ENCODE assay signal across 8 mouse cellular contexts in genomic region chr11:80504519-80505385, GRCm38 (mm10). TPM values are rescaled to one million over a fixed set of nuclear protein-coding genes. Genes with fewer than 3 reads are reported as not detected.
DNase-seq lines count a peak whose midpoint lies in the region; ATAC-seq and TF ChIP-seq lines count a peak whose summit lies in the region.

No protein-coding gene starts in this region.

- peak; percentile 47 for DNase-seq in 3T3-L1 (ENCODE audit: low read depth, low spot score)
- DNase-seq in hindbrain, embryonic 11.5 days (ENCODE audit: low spot score) = no peak
- DNase-seq in midbrain, embryonic 14.5 days = no peak
- no peak for DNase-seq in kidney, postnatal 14 days
- DNase-seq in lung, adult 2 months = no peak
- no peak for DNase-seq in right cerebral cortex, postnatal 25 days

- peak overlapping the region; percentile 31 for H3K9ac ChIP-seq in hindbrain, embryonic 11.5 days (ENCODE audit: low read depth, low read length)
- peak overlapping the region; percentile 34; the same call in 1 of the 2 replicates for H3K9ac ChIP-seq in midbrain, embryonic 14.5 days (replicated peaks; ENCODE audit: low read length)
- H3K9ac ChIP-seq in kidney, embryonic 16.5 days (replicated peaks; ENCODE audit: low read length) = no peak overlapping the region

- peak overlapping the region; percentile 94 for H3K27ac ChIP-seq in hindbrain, embryonic 11.5 days (ENCODE audit: low read depth, low read length)
- peak overlapping the region; percentile 100 for H3K27ac ChIP-seq in midbrain, embryonic 14.5 days (replicated peaks; ENCODE audit: low read depth, low read length)
- H3K27ac ChIP-seq in kidney, embryonic 16.5 days (ENCODE audit: low read length) = no peak overlapping the region

- no peak for TF ChIP-seq CTCF in lung, adult 2 months (IDR thresholded peaks at IDR 0.05; ENCODE audit: insufficient read depth, low read length)

- H3K4me1 ChIP-seq in hindbrain, embryonic 11.5 days (replicated peaks; ENCODE audit: control insufficient read depth, insufficient read depth, low read length) = peaks cover 19% of the 10 kb centered on the region
- peaks cover 48% of the 10 kb centered on the region for H3K4me1 ChIP-seq in midbrain, embryonic 14.5 days (ENCODE audit: control insufficient read depth, insufficient read depth, low read length)
- H3K4me1 ChIP-seq in lung, adult 2 months (ENCODE audit: control insufficient read depth, insufficient read depth, low read length) = peaks cover 7% of the 10 kb centered on the region; the same call in 1 of the 2 replicates
- H3K4me1 ChIP-seq in kidney, embryonic 16.5 days (ENCODE audit: insufficient read depth, low read length) = peaks cover 5% of the 10 kb centered on the region; the same call in 1 of the 2 replicates

- H3K4me3 ChIP-seq in hindbrain, embryonic 11.5 days (ENCODE audit: low read depth, low read length) = no peak overlapping the region
- no peak overlapping the region for H3K4me3 ChIP-seq in midbrain, embryonic 14.5 days (replicated peaks; ENCODE audit: low read depth, low read length)
- no peak overlapping the region for H3K4me3 ChIP-seq in lung, adult 2 months (replicated peaks; ENCODE audit: extremely low read depth, low read depth, low read length)
- H3K4me3 ChIP-seq in kidney, embryonic 16.5 days (ENCODE audit: low read length) = no peak overlapping the region

- no peaks in the 10 kb centered on the region for H3K36me3 ChIP-seq in hindbrain, embryonic 11.5 days (ENCODE audit: control insufficient read depth, insufficient read depth, low read length)
- no peaks in the 10 kb centered on the region for H3K36me3 ChIP-seq in midbrain, embryonic 14.5 days (ENCODE audit: control insufficient read depth, insufficient read depth, low read length)
- no peaks in the 10 kb centered on the region for H3K36me3 ChIP-seq in kidney, embryonic 16.5 days (ENCODE audit: insufficient read depth, low read length)

- no peaks in the 10 kb centered on the region for H3K27me3 ChIP-seq in hindbrain, embryonic 11.5 days (ENCODE audit: control insufficient read depth, insufficient read depth, low read length)
- H3K27me3 ChIP-seq in midbrain, embryonic 14.5 days (ENCODE audit: control insufficient read depth, insufficient read depth, low read length) = no peaks in the 10 kb centered on the region
- no peaks in the 10 kb centered on the region for H3K27me3 ChIP-seq in kidney, embryonic 16.5 days (ENCODE audit: insufficient read depth, low read length)

- no peaks in the 10 kb centered on the region for H3K9me3 ChIP-seq in hindbrain, embryonic 11.5 days (ENCODE audit: control insufficient read depth, low read length)
- no peaks in the 10 kb centered on the region for H3K9me3 ChIP-seq in midbrain, embryonic 14.5 days (ENCODE audit: control insufficient read depth, low read length)
- no peaks in the 10 kb centered on the region for H3K9me3 ChIP-seq in kidney, embryonic 16.5 days (ENCODE audit: low read length)

- no peak for TF ChIP-seq POLR2A in lung, adult 2 months (IDR thresholded peaks at IDR 0.05; ENCODE audit: borderline replicate concordance, extremely low read depth, low read depth, low read length)

- no peak overlapping the region for H3K4me2 ChIP-seq in hindbrain, embryonic 11.5 days (replicated peaks; ENCODE audit: low read depth, low read length)
- H3K4me2 ChIP-seq in midbrain, embryonic 14.5 days (ENCODE audit: low read length) = peak overlapping the region; percentile 27
- H3K4me2 ChIP-seq in kidney, embryonic 16.5 days (replicated peaks; ENCODE audit: low read depth, low read length) = no peak overlapping the region

- ATAC-seq in common myeloid progenitor, adult 5-6 weeks (replicated peaks; ENCODE audit: low read depth, poor library complexity, severe bottlenecking) = peak; percentile 15; the same call in 1 of the 2 replicates
- peak; percentile 51; the same call in 1 of the 2 replicates for ATAC-seq in hindbrain, embryonic 11.5 days (ENCODE audit: low FRiP score)
- peak; percentile 40 for ATAC-seq in midbrain, embryonic 14.5 days (ENCODE audit: low FRiP score, low TSS enrichment)
- no peak for ATAC-seq in kidney, embryonic 16.5 days (ENCODE audit: low FRiP score, low TSS enrichment)

- 39% methylated on average over 6 of the region's 6 CpGs for WGBS in hindbrain, embryonic 11.5 days
- 23% methylated on average over 6 of the region's 6 CpGs for WGBS in midbrain, embryonic 14.5 days
- WGBS in lung, adult 2 months = 42% methylated on average over 6 of the region's 6 CpGs
- 51% methylated on average over 6 of the region's 6 CpGs for WGBS in kidney, embryonic 16.5 days

RNA-seq across cellular contexts. Expression of gene Cdk5r1, which starts 27.9 kb away (rescaled TPM):
- 1.5 and 6.5 TPM in 2 replicates for total RNA-seq in common myeloid progenitor, adult 5-6 weeks (2017)
- 21.5 and 23.7 TPM in 2 replicates for polyA plus RNA-seq in hindbrain, embryonic 11.5 days (2014; fragmentation: Nextera tagmentation; extraction: Ambion mirVana)
- polyA plus RNA-seq in midbrain, embryonic 14.5 days (2014; fragmentation: Nextera tagmentation; extraction: Ambion mirVana) = 103 and 134 TPM in 2 replicates
- 1.2 and 1.5 TPM in 2 replicates for polyA plus RNA-seq in lung, adult 2 months (2012; rRNA removed)
- 0.57 and 0.85 TPM in 2 replicates for polyA plus RNA-seq in kidney, embryonic 16.5 days (2015; fragmentation: Nextera tagmentation; extraction: Ambion mirVana)
